Mouse (Mus musculus) liver, embryonic 12.5 days (tissue): ENCODE measurements around the gene Apol9b. TPM values are rescaled to one million over a fixed set of nuclear protein-coding genes. Genes with fewer than 3 reads are reported as not detected.
"Not testable (repeated sequence)": the region's sequence is repeated elsewhere in the genome, so short reads cannot be mapped to it uniquely, and the experiment has no call there.

Experiments used
- ATAC-seq: fragments of 200-750 bp; cut with Nextera tagmentation; 2 replicates; pipeline ENCODE4 v1.8.0; 2017; ENCODE audit warnings: moderate number of reproducible peaks, mild to moderate bottlenecking, moderate library complexity
- H3K27ac ChIP-seq: fragments of 300-500 bp; sonication (generic); 2 replicates; pipeline ENCODE4 v1.5.1; 2016; ENCODE audit warnings: mild to moderate bottlenecking
- H3K27me3 ChIP-seq: fragments of 300-500 bp; sonication (generic); replicated peaks from 2 replicates; pipeline ENCODE4 v1.6.1; 2016; ENCODE audit warnings: mild to moderate bottlenecking, moderate library complexity
- H3K36me3 ChIP-seq: fragments of 300-500 bp; sonication (generic); 2 replicates; pipeline ENCODE4 v1.6.1; 2016; ENCODE audit warnings: mild to moderate bottlenecking, moderate library complexity
- H3K4me1 ChIP-seq: fragments of 300-500 bp; sonication (generic); 2 replicates; pipeline ENCODE4 v1.6.1; 2016
- H3K4me2 ChIP-seq: fragments of 300-500 bp; sonication (generic); 2 replicates; pipeline ENCODE4 v1.6.1; 2016; ENCODE audit warnings: mild to moderate bottlenecking, moderate library complexity
- H3K4me3 ChIP-seq: fragments of 300-500 bp; sonication (generic); 2 replicates; pipeline ENCODE4 v1.5.1; 2016; ENCODE audit warnings: mild to moderate bottlenecking, moderate library complexity
- H3K9ac ChIP-seq: fragments of 300-500 bp; sonication (generic); 2 replicates; pipeline ENCODE4 v1.6.1; 2016; ENCODE audit warnings: mild to moderate bottlenecking, moderate library complexity
- H3K9me3 ChIP-seq: fragments of 300-500 bp; sonication (generic); replicated peaks from 2 replicates; pipeline ENCODE4 v1.6.1; 2016; ENCODE audit warnings: mild to moderate bottlenecking, moderate library complexity
- WGBS: fragments of 180-500 bp; shearing (Covaris S2); methylation state at CpG from one replicate; pipeline ENCODE4 v1.1.7; 2016; ENCODE audit not compliant: insufficient replicate concordance; 5-methylcytosine and 5-hydroxymethylcytosine counted together
- polyA plus RNA-seq: library from polyadenylated mRNA; unstranded; fragments of >200 nt; fragmentation: Nextera tagmentation; extraction: Ambion mirVana; gene quantifications from 2 replicates; pipeline ENCODE4 v1.2.1, GENCODE M21; 2016

Gene Apol9b
- polyA plus RNA-seq, 1 experiment from 2014 or later: not detected

DNA sequence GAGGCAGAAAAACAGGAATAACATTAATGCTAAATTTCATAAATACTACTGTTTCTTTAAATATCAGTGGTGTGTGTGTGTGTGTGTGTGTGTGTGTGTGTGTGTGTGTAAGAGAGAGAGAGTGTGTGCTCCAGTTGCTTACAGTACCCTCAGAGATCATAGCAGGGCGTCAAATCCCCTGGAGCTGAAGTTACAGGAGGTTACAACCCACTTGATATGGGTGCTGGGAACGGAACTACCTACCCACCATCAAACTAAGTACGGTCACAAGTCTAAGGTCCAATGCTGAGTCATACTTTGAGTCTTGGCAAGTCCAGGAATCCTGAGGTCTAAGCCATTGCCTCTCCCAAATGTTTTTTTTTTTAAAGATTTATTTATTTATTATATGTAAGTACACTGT is 1.1 kb upstream of the Apol9b start:
- not testable (repeated sequence) for ATAC-seq, H3K4me1 ChIP-seq, H3K4me2 ChIP-seq, H3K4me3 ChIP-seq, H3K27me3 ChIP-seq, H3K36me3 ChIP-seq, H3K9ac ChIP-seq, H3K27ac ChIP-seq, H3K9me3 ChIP-seq
- WGBS: 70% methylated on average over 3 of the region's 3 CpGs

DNA sequence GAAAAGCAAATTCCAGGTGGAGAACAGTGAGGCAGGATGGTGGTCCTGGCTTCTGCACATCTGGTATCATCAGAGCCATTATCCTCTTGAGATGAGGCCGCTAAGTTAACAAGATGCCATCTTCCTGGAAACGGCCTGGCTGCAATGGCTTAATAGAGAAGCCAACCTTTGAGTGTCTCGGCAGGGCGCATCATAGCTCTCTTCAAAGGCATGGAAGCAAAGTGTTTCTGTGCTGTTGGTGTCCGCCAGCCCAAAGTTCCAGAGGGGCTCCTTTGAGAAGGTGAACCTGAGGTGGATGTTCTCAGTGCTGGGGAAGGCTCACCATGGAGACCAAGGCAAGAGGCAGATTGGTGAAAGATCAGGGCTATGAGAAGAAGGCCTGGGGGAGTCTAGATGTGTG is 2.8 kb downstream of the Apol9b start:
- no peak for ATAC-seq
- Histone ChIP-seq H3K36me3 (no peaks in the 10 kb centered on the region), H3K9me3 (no peaks in the 10 kb centered on the region), H3K4me3 (no peak overlapping the region), H3K9ac (no peak overlapping the region), H3K27me3 (no peaks in the 10 kb centered on the region), H3K27ac (no peak overlapping the region), H3K4me2 (no peak overlapping the region), H3K4me1 (no peaks in the 10 kb centered on the region)
- 72% methylated on average over 5 of the region's 5 CpGs for WGBS

DNA sequence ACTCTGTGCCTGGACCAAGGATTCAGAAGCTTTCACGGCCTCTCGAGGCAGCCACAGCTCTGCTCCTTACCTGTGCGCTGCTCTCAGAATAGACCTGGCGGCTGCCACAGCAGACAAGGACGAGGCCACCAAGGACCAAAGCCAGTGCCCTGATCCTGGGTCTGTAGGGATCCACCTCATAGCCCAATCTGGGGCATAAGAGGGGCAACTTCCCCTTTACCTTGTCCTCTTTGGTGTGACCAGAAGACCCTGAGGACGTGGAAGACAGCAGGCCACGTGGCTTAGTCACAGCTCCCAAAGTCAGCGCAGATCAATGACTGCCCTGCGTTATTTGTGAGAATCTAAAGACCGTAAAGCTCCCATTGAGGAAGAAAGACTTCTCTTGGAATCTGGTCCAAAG is 4.0 kb downstream of the Apol9b start:
- not testable (repeated sequence) for ATAC-seq, H3K4me3 ChIP-seq
- 56% methylated on average over 10 of the region's 10 CpGs for WGBS

DNA sequence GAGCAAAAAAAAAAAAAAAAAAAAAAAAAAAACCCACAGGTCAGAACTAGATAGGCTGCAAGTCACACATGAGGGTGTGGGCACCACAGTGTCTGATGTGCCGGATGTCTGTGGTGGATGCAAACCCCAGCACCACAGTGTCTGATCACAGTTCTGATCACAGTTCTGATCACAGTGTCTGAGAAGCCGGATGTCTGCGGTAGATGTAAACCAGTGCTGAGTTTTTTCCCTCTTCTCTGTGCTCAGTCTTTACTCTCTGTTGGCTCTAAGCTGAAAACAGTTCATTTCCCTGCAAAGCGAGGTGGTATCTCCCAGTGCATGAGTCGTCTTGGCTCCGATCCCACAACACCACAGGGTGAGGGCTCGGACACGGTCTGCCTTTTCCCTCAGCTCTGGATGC is 4.5 kb downstream of the Apol9b start:
- WGBS: 47% methylated on average over 8 of the region's 8 CpGs
- not testable (repeated sequence) for ATAC-seq, H3K36me3 ChIP-seq

More for the DNA sequence above, 4.0 kb downstream of the Apol9b start:
- not testable (repeated sequence) for H3K9ac ChIP-seq, H3K27me3 ChIP-seq, H3K4me2 ChIP-seq, H3K36me3 ChIP-seq, H3K9me3 ChIP-seq, H3K27ac ChIP-seq, H3K4me1 ChIP-seq

DNA sequence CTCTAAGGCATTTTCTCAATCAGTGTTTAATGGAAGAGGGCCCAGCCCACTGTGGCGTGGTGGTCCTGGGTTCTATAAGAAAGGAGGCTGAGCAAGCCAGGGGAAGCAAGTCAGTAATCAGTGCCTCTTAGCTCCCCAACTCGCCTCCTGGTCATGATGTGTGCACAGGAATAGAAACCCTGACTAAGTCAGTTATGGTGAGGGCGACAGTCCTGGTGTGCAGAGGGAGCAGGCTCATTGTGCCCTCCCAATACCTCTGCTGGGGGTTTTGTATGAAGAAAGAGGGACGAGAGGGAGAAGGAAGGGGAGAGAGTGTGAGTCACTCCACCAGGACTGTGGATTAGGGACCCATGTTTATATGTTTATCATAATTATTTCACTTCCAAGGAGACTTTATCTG is 5.1 kb downstream of the Apol9b start:
- H3K36me3 ChIP-seq, H3K4me3 ChIP-seq, H3K27ac ChIP-seq, H3K27me3 ChIP-seq, H3K4me1 ChIP-seq, ATAC-seq, H3K9ac ChIP-seq, H3K9me3 ChIP-seq, H3K4me2 ChIP-seq: not testable (repeated sequence)
- WGBS: 32% methylated on average over 4 of the region's 4 CpGs

More for the DNA sequence above, 4.5 kb downstream of the Apol9b start:
- H3K27ac ChIP-seq, H3K4me1 ChIP-seq, H3K4me3 ChIP-seq, H3K9ac ChIP-seq, H3K4me2 ChIP-seq, H3K9me3 ChIP-seq, H3K27me3 ChIP-seq: not testable (repeated sequence)

DNA sequence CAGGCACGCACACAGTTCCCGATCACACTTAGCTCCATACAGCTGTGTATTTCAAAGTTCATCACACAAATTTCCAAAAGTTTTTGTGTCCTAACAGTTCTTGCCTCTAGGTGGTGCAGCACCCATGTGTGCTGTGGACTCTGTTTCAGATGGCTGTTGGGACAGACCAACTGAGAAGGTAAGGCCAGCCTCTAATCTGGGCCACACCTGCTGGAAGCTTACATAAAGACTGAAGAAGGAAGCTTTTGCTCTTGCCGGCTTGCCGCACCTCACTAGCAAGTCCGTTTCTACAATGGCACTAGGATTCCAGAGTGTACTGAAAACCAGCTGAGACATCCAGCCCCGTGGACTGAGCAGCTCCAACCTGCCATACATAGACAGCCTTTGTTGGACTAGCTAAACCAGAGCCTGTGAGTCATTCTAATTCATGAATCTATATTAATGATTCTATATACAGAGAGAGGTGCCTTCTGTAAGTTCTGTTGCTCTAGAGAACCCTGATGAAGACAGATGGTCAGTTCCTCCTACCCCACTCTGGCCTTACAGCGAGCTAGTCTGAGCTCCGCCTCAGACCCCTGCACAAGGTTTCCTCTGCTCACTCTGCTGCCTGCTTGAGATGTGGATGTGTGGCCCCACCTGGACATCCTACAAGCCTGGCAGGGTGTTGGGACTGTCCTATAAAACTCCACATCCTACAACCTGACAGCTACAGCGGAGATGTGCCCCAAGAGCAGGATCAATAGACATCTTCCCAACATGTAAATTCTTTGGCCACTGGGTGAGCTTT is 11.9 kb downstream of the Apol9b start:
- H3K4me3 ChIP-seq: no peak overlapping the region
- peaks cover 17% of the 10 kb centered on the region; the same call in 1 of the 2 replicates for H3K27me3 ChIP-seq
- 0 out of 2 replicates have a peak, but pooled peaks have one; percentile 37 for ATAC-seq
- H3K4me1 ChIP-seq: no peaks in the 10 kb centered on the region
- WGBS: 64% methylated on average over 9 of the region's 9 CpGs
- no peak overlapping the region for H3K4me2 ChIP-seq
- H3K36me3 ChIP-seq: peaks cover 10% of the 10 kb centered on the region
- no peak overlapping the region for H3K9ac ChIP-seq
- no peaks in the 10 kb centered on the region for H3K9me3 ChIP-seq
- no peak overlapping the region for H3K27ac ChIP-seq

DNA sequence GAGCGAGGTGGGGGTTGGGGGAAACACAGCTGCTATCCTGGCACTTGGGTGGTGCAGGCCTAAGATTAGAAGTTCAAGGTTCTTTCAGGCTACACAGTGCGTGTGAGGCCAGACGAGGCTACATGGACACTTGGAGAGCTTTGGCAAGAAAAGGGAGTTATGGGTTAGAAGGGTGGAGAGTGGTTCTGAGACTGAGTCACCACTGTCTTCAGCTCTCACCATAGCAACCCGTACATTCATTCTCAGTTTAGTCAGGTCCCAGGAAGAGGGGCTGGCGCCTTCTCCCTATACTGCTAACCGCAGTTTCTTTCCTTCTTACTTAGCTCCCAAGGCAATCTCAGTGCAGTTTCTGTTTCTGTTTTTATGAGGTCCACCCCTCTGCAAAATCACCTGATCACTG is 12.7 kb downstream of the Apol9b start:
- H3K9me3 ChIP-seq, H3K4me1 ChIP-seq, H3K9ac ChIP-seq, ATAC-seq, H3K4me3 ChIP-seq, H3K4me2 ChIP-seq, H3K27ac ChIP-seq: not testable (repeated sequence)
- Histone ChIP-seq H3K36me3 (peaks cover 19% of the 10 kb centered on the region), H3K27me3 (peaks cover 23% of the 10 kb centered on the region; the same call in 1 of the 2 replicates)
- 70% methylated on average over 6 of the region's 6 CpGs for WGBS

DNA sequence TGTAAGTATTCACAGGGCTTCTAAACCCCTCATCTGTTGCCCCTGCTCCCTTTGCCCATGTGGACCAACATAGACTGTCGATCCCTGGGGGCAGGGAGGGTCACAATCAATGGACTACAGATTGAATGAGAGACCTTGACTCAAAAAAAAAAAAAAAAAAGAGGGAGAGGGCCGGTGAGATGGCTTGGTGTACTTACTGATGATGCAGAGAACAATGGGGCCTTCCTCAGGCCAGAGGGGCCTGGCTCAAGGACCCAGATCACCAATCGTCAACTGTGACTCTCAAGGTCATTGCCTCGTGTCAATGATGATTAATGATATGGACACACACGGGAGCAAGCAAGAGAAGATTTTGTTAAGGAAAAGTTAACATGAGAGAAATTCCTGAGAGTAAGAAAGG is 15.8 kb downstream of the Apol9b start:
- Histone ChIP-seq H3K4me3 (no peak overlapping the region), H3K27me3 (peaks cover 14% of the 10 kb centered on the region; the same call in 1 of the 2 replicates), H3K36me3 (peaks cover 50% of the 10 kb centered on the region), H3K4me2 (no peak overlapping the region), H3K27ac (no peak overlapping the region), H3K9ac (no peak overlapping the region), H3K4me1 (peaks cover 19% of the 10 kb centered on the region), H3K9me3 (peaks cover 4% of the 10 kb centered on the region)
- WGBS: 40% methylated on average over 5 of the region's 5 CpGs
- no peak for ATAC-seq

DNA sequence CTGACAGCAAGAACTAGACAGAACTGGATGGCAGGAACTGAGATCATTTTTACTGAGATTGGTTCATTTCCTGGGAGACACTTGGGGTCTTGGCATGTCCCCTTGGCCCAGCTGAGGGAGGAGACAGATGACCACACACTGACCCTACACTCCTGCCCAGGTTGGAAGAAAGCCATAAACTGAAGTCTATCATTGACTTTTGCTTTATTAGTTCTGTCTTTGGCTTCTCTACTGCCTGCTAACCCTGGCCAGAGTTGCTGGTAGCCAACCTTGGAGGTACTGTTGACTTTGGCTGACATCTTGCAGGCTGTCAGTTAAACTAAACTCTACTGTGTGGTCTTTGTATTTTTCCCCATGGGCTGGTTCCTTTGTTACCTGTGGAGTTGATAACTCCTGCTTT is 16.2 kb downstream of the Apol9b start:
- ATAC-seq: no peak
- H3K4me3 ChIP-seq: no peak overlapping the region
- H3K36me3 ChIP-seq: peaks cover 54% of the 10 kb centered on the region
- H3K4me1 ChIP-seq: peaks cover 19% of the 10 kb centered on the region
- no peak overlapping the region for H3K27ac ChIP-seq
- peaks cover 6% of the 10 kb centered on the region for H3K9me3 ChIP-seq
- H3K4me2 ChIP-seq: no peak overlapping the region
- no peak overlapping the region for H3K9ac ChIP-seq
- peaks cover 14% of the 10 kb centered on the region; the same call in 1 of the 2 replicates for H3K27me3 ChIP-seq

DNA sequence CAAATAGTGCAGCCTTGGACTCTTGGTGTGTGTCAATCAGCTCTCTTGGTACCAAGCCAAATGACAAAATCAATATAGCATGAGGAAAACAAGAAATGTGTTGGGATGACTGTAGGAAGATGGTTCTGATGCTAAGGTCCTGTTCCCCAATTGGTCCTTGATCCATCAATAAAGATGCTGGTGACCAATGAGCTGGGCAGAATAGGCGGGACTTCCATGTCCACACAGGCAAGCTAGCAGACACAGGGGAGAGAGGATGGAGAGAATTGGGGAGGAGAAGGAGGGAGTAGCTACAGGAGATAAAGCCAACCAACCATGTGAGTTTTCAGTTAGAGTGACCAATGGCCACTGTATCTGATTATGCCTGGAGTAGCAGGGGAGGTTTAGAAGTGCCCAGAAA is 17.5 kb downstream of the Apol9b start:
- H3K27ac ChIP-seq: no peak overlapping the region
- peaks cover 67% of the 10 kb centered on the region for H3K36me3 ChIP-seq
- H3K27me3 ChIP-seq: peaks cover 14% of the 10 kb centered on the region; the same call in 1 of the 2 replicates
- peaks cover 23% of the 10 kb centered on the region for H3K4me1 ChIP-seq
- no peak for ATAC-seq
- peaks cover 6% of the 10 kb centered on the region for H3K9me3 ChIP-seq
- H3K4me2 ChIP-seq: no peak overlapping the region
- H3K4me3 ChIP-seq: no peak overlapping the region
- WGBS: 66% methylated on average over 1 of the region's 1 CpGs
- H3K9ac ChIP-seq: no peak overlapping the region

DNA sequence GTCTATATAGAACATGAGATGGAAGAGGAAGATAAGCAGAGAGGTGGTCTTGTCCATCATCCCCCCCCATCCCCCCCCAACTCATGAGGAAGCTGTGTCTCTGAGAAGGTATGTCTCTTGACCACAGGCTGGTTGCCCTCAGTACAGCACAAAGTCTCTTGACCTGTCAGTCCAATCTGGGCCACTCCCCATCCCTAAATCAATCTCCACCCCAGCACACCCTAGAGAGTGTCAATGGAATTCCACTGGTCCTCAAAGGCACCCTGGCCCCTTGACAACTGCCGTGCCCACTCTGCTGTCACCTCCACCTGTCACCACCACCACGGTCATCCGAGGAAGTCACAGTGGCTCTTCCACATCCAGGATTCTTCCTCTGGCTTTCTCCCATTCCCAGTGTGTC is 19.6 kb downstream of the Apol9b start:
- 0 out of 2 replicates have a peak overlapping the region, but pooled peaks have one; percentile 10 for H3K4me2 ChIP-seq
- H3K9ac ChIP-seq: no peak overlapping the region
- H3K36me3 ChIP-seq: peaks cover 88% of the 10 kb centered on the region
- H3K27ac ChIP-seq: no peak overlapping the region
- H3K27me3 ChIP-seq: peaks cover 21% of the 10 kb centered on the region; the same call in 1 of the 2 replicates
- H3K9me3 ChIP-seq: peaks cover 6% of the 10 kb centered on the region
- peaks cover 43% of the 10 kb centered on the region for H3K4me1 ChIP-seq
- 87% methylated on average over 3 of the region's 3 CpGs for WGBS
- H3K4me3 ChIP-seq: 0 out of 2 replicates have a peak overlapping the region, but pooled peaks have one; percentile 5
- ATAC-seq: no peak

DNA sequence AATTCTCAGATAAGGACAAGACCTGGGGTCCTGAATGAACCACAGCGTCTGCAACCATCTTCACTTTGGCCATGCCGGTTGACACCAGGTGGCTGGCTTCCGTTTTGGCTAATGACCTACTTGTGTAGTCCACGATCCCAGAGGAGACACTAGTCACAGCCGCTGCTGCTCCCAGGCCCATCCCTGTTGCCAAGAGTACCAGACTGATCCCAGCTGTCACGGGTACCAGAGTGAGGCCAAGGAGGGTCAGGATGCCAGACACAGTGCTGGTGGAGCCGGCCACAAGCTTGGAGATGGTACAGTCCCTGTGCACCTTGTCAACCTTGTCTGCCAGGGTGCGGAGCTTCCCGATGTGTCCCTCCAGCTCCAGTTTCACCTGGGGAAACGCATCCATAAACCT is 20.9 kb downstream of the Apol9b start:
- H3K4me3 ChIP-seq: no peak overlapping the region
- peaks cover 6% of the 10 kb centered on the region for H3K9me3 ChIP-seq
- 87% methylated on average over 10 of the region's 10 CpGs for WGBS
- peaks cover 48% of the 10 kb centered on the region for H3K4me1 ChIP-seq
- peaks cover 89% of the 10 kb centered on the region for H3K36me3 ChIP-seq
- no peak overlapping the region for H3K9ac ChIP-seq
- no peak overlapping the region for H3K4me2 ChIP-seq
- ATAC-seq: no peak
- H3K27me3 ChIP-seq: peaks cover 21% of the 10 kb centered on the region; the same call in 1 of the 2 replicates
- no peak overlapping the region for H3K27ac ChIP-seq
